In the genomic region with DNA sequence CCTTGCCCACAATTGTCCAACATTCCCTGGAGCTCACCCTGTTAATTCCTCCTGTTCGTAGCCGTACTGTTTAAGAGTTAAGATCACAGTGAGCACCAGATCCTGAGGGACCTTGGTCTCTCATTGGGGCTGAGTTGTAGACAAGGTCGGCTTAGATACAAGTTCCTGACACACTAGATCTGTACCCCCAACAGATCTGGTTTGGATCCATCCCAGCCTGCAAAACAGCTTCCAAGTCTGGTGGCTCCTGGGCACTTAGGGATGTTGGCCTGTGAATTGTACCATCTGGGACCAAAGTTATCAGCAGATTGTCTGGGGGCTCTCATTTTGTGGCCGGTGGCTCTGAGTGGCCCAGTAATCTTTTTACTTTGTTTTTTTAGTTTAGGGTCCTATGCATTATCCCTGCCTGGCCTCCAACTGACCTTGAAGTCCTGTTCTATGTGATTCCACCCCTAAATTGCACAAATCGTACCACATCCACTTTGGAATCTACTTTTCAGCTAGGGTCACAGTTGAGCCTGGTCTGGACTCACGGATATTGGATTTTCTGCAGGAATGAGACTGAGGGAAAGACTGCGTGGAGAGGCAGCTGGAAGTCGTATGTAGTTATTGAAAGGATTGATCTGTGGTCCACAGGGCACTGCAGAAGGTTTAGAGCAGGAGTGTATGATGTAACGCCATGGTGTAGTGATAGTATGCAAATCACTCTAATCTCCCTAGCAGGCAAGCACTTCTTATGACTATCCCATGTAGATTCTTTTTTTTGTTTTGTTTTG, we compare ENCODE assay signal across 8 mouse cellular contexts. TPM values are rescaled to one million over a fixed set of nuclear protein-coding genes. Genes with fewer than 3 reads are reported as not detected.
DNase-seq lines count a peak whose midpoint lies in the region; ATAC-seq and TF ChIP-seq lines count a peak whose summit lies in the region.

A gene (minus strand): TSS at position 52 of the 776 bp plus-strand sequence.

- H3K9ac ChIP-seq in midbrain, embryonic 12.5 days (replicated peaks), result peak within 1 kb of the TSS; percentile 96

- no peaks in the 10 kb centered on the region for H3K9me3 ChIP-seq in midbrain, embryonic 12.5 days

- peaks cover 4% of the 10 kb centered on the region for H3K4me1 ChIP-seq in bone marrow, adult 2 months (ENCODE audit: control insufficient read depth, insufficient read depth, low read length)
- H3K4me1 ChIP-seq in midbrain, embryonic 12.5 days, result peaks cover 30% of the 10 kb centered on the region

- TF ChIP-seq CTCF in bone marrow, adult 2 months (IDR thresholded peaks at IDR 0.05; ENCODE audit: control insufficient read depth, insufficient read depth, low read length), result no peak

- DNase-seq in layer of hippocampus, adult 8-10 months (ENCODE audit: low spot score in 2 of 2), result no peak
- no peak for DNase-seq in layer of hippocampus, adult 11-12 months (ENCODE audit: low spot score)
- no peak for DNase-seq in gastrocnemius, postnatal 4 days (ENCODE audit: low spot score in 2 of 2)
- no peak for DNase-seq in large intestine, adult 2 months (ENCODE audit: low read depth, low spot score)
- DNase-seq in thymus, postnatal 14 days, result no peak
- DNase-seq in yolk sac, embryonic 10.5 days (ENCODE audit: low spot score), result no peak

- WGBS in bone marrow, adult 2 months, result 75% methylated on average over 9 of the region's 9 CpGs
- 90% methylated on average over 9 of the region's 9 CpGs for WGBS in large intestine, adult 2 months
- 86% methylated on average over 9 of the region's 9 CpGs for WGBS in midbrain, embryonic 12.5 days

- peak within 1 kb of the TSS; percentile 98 for H3K27ac ChIP-seq in bone marrow, adult 2 months (ENCODE audit: control insufficient read depth, insufficient read depth, low read depth, low read length, poor library complexity)
- H3K27ac ChIP-seq in midbrain, embryonic 12.5 days (replicated peaks), result peak within 1 kb of the TSS; percentile 99

- H3K4me3 ChIP-seq in bone marrow, adult 2 months (replicated peaks; ENCODE audit: control insufficient read depth, low read depth, low read length), result peak within 1 kb of the TSS; percentile 91
- H3K4me3 ChIP-seq in midbrain, embryonic 12.5 days, result peak within 1 kb of the TSS; percentile 84

- no peak for TF ChIP-seq POLR2A in bone marrow, adult 2 months (IDR thresholded peaks at IDR 0.05; ENCODE audit: borderline replicate concordance, control insufficient read depth, low read depth, low read length)

- H3K4me2 ChIP-seq in midbrain, embryonic 12.5 days (replicated peaks), result peak within 1 kb of the TSS; percentile 98

- H3K36me3 ChIP-seq in midbrain, embryonic 12.5 days, result peaks cover 2% of the 10 kb centered on the region

- H3K27me3 ChIP-seq in midbrain, embryonic 12.5 days, result peaks cover 6% of the 10 kb centered on the region; the same call in 1 of the 2 replicates

- no peak for ATAC-seq in midbrain, embryonic 12.5 days (ENCODE audit: low FRiP score, low read depth)

RNA-seq across cellular contexts. Expression of the gene that starts here (rescaled TPM):
- total RNA-seq in layer of hippocampus, adult 8-10 months (2022), result 100 to 1,000 TPM; 212 to 231 (median 228) TPM
- polyA plus RNA-seq in bone marrow, adult 2 months (2011; ENCODE audit: insufficient read depth, insufficient read length, low replicate concordance, missing spikeins), result 141 and 187 TPM in 2 replicates
- 100 to 1,000 TPM; 178 to 203 TPM for total RNA-seq in gastrocnemius, postnatal 4 days (2021)
- polyA plus RNA-seq in large intestine, adult 2 months (2012; rRNA removed), result 113 and 132 TPM in 2 replicates
- polyA plus RNA-seq in midbrain, embryonic 12.5 days (2016; fragmentation: Nextera tagmentation; extraction: Ambion mirVana), result 818 and 823 TPM in 2 replicates
